Mouse (Mus musculus): ENCODE measurements around the gene Stat3.
A peak's percentile ranks its signal among the peaks of the same experiment; 100 is the strongest.

Gene Stat3

DNA sequence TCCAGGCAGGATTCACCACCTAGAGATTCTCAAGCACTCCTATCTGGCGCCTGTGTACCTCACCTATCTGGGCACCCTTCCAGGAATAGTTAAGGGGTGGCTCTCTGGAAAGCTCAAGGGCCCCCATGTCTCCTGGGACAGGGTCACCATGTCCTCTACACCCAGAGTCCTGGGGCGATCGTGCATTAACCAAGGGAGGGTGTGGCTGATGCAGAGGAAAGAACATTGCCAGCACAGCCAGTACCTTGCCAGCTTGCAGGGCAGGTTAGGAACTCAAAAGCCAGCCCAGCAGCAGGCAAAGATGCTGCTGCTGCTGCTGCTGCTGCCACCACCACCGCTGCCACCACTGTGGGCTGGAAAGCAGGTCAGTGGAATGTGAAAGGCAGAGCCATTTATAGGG lies 85.1 kb downstream of the Stat3 start:
- no peak for DNase-seq (ENCODE audit: low spot score)

DNA sequence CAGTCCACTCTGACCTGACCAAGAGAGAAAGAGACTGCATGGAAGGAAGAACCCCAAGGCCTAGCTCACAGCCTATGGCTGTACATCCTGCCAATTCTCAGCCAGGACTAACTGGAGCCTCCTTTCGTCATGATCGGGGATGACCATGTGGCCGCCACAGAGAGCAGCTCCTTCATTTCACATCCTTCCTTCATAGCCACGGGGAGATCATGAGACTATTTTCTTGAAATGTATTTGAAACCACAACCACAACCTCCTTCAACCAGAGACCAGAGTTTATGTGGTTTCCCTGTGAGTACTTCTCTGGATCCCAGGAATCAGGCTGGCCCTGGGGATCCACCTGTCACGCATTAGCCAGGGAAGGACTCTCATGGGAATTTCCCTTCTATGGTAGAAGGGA lies 86.3 kb downstream of the Stat3 start:
- DNase-seq (ENCODE audit: low spot score), result no peak

DNA sequence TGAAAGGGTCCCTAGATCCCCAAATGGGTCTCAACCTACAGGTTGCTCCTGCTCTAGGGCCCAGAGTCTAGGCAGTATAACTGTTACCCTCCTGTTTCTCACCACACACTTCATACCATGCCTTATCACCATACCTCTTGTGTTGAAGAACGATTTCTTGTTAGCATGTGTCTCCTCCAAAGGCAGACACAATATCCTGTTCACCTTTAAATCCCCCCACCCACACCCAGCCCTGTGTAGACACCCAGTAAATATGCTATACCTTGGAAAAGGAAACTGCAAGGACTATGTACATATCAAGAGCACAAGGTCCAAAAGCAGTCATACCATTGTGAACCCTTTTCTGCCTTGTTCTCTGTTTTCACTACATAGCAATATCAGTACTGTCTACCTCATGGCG lies 87.3 kb downstream of the Stat3 start:
- DNase-seq (ENCODE audit: low spot score), result no peak

DNA sequence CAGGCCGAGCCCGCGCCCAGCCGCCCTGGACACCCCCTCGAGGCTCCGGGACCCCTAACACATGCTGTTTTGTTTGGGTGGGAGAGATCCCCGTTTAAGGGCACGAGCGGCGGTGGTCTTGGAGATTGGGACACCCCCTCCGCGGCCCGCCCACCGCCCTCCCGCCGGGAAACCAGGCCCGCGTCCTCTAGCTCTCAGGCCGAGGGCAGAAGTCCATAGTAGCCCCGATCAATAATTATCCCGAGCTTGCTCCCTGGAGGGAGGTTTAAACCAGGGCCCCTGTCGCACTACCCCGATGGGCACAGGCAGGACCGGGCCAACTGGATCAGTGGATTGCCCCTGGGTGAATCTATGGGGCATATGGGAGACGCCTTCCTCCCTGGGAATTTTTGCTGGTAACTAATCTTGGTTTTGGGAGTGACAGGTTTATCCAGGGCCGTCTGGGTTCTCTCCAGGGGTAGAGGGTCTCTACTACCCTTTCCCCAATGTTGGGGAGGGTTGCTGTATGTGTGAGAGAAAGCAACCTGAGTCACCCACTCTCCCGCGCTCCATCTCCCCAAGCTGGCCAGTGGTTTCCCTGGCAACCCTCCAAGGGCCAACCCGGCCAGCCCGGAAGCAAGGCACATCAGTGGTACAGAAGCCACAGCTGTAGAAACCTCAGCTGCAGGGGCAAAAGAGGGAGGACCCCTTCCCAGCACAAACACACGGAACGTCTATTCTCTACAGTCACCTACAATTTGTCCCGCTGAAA lies 88.4 kb downstream of the Stat3 start:
- peak; percentile 49 for DNase-seq (ENCODE audit: low spot score)

DNA sequence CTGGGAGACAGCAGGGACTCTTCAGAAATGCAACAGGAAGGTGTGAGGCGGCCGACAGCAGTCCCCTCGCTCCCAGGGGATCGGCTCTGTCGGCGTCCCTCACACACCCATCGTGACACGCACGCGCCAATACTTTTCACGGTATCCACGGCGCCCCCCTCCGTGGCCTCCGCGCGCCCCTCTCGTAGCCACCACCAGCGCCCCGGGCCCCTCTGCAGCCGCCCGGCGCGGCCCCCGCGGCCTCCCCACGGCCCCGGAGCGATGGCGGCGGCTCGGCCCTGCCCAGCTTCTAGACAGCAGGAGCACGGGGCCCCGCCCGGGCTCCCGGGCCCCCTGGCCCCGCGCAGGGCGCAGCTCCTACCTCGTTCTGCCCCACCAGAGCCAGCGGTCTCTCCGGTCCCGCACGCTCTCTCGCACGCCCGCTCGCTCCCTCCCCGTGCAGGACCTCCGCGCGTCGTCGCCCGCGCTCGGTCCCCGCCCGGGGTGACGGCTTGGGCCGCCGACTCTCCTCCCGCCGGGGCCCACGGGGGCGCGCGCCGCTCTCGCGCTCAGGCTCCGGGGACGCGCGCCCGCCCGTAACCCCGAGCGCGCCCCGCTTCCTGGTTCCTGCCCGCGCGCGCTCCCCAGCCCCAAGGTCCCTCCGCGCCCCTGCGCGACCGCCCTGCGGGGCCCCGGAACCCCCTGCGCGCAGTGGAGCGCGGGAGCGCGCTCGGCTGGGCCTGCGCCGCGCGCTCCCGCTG lies 89.1 kb downstream of the Stat3 start, which contains the start of gene Stat5b:
TSS of gene Stat5b (minus strand) at position 687 of the 740 bp plus-strand sequence.
- DNase-seq (ENCODE audit: low spot score), result peak; percentile 59

DNA sequence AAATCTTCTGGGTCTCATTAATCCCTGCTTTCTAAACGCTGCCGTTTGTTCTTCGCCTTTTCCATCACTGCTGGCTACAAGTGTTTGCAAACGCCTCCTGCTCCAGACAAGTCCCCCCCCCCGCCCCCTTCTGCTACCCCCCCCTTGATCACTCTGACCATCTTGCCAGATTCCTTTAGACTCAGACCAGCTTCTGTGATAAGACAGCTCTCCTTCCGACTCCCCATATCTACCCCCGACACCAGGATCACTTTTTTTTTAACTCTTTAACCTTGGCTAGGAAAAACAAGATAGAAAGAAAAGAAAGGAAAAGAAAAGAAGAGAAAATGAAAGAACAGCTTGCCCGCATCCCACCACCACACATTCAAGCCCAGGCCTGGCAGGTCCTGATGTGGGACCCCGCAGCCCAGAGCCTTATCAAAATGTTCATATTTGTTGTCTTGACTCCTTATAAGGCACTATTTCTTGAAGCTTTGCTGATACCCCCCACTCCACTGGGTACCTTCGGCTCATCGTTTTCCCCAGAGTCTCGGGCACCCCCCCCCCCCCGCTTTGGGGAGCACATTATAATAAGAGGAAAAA lies 89.8 kb downstream of the Stat3 start:
- no peak for DNase-seq (ENCODE audit: low spot score)

DNA sequence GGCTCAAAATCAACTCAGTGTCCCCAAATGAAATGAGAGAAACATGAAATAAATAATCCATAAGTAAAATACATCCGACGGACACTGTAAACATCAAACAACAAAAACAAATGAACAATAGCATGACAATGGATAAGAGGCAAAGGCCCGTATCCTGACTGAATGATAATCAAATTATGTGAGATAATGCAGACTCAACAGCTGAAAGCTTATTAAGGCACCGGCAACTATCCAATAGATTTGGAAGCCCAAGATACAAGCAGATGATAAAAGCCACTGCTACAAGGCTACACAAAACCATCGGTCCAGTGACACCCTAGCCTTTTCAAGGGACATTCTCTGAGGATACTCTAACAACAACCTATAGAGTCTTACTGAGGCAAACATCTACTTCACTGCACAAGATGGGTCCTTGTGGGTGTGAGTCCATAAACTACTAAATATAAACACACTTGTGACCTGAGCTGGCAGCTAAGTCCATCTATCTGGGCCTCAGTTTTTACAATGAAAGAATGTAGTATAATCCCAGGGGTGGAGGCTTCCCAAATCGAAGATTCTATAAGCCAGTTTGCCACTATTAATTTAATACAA lies 90.5 kb downstream of the Stat3 start:
- DNase-seq (ENCODE audit: low spot score), result no peak

DNA sequence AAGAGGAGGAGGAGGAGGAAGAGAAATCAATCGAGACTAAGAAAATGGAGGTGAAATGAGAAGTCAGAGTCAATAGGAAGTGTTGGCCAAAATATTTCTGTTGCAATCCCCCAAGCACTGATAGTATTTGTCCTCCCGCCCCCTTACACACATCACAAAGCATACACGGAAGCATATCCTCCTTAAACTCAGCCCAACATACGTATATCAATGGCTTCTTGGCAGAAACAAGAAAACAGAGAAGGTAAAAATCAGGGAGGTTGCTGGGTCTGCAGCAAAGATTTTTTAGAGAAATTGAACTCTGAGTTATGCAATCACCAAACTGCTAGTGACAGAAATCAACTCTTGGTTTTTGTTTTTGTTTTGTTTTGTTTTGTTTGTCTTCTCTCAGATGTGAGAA lies 91.3 kb downstream of the Stat3 start:
- no peak for DNase-seq (ENCODE audit: low spot score)

DNA sequence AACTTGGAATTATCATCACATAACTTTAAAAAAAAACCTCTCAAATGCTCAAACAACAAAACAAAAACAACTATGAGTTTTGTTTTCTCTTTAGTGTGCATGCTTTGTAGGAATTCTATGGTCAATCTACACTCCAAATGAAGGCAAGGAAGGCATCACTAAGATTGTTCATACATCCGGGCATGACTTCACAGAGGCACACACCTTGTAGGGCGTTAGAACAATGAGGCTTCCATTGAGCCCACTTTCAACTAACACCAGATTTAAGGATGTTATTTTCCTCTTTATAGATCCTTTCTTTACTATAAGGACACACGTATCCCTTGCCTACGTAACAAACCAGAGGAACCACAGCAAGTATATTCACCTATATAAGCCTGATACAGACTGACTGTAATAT lies 91.8 kb downstream of the Stat3 start:
- DNase-seq (ENCODE audit: low spot score), result no peak

DNA sequence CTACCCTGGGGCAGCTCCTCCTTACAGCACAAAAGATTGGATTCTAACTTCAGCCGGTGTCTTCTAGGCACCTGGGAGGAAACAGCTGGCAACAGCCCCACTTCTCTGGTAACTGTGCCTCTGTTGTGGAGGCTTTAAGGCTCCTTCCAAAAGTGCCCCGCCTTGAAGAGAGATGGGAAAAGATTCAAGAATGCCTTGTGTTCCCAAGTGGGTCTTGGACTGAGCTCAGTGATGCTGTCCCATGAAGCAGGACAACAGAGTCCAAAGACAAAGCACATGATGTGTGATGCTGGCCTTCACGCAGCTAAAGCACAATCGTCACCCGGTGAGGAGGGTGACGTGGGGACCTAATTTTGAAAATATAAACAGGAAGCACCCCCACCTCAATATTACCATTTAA lies 93.5 kb downstream of the Stat3 start:
- no peak for DNase-seq (ENCODE audit: low spot score)

DNA sequence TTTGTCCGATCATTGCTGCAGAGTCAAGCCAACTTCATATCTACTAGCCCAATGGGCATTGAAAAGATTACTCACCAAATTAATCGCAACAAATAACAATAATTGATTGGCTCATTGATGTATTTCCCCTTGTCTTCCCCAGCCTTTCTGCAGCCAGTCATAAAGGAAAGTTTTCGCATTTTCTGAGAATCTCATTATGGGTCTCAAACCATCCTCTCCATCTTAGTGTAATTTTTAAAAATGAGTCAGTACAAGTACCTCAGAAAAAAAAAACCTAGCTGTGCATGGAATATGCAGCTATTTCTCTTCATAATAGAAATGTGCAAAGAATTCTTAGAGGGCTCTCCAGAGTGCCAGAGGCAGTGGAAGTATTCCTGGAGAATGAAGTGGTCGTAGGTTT lies 95.2 kb downstream of the Stat3 start:
- DNase-seq (ENCODE audit: low spot score), result no peak

DNA sequence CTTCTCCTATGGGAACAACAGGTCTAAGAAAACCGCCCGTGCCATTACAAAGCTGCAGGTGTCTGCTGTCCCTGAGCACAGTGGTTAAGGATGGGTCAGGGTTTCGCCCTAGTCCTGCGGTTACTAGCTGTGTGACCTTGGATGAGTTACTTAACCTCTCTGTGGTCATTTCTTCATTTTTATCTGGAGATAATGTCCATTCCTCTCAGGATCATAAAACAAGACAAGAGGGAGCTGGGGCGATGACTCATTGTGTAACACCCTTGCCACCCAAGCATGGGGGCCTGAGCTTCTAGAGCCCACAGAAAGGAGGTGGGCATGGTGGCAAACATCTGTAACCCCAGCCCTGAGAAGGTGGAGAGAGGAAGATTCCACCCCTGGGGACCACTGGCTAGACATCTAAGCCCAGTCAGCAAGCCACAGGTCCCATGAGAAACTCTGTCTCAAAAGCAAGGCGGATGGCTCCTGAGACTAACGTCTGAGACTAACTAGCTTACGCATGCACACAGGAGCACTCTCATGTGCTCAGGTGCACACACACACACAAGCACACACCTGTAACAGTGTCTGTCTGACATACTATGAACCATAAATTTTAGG lies 96.2 kb downstream of the Stat3 start:
- no peak for DNase-seq (ENCODE audit: low spot score)

DNA sequence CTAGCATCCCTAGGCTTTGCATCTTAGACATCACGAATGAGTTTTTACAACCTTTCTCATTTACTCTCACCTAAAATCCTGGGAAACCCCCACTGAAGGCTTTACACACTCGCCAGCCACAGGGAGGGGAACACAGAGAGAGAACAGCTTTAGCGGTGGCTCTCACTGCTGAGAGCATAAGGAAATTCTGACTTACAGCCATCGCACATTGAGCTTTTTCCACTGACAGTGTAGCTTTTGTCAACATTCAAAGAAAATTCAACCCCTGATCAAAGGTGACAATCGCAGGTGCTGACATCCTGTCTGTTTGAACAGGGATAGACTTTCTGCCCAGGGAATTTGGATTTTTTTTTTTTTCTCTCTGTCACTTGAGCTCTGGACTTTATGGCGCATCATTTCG lies 97.3 kb downstream of the Stat3 start:
- DNase-seq (ENCODE audit: low spot score), result no peak

DNA sequence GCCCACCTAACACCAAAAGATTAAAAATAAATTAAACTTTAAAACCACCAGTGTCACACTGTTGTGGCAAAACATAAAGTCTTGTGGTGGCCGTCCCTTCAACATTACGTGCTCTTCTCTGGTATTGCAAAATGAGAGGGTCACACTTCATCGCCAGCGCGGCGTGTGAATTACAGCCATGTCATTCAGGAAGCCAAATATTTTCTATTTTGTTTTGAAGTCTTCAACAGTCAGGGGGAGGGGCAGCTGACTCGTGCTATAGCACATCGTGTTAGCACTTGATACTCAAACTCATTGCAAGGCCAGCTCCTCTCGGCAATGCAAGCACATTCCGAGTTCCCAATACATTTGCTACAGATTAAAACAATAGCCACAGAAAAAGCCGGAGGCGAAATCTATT lies 98.5 kb downstream of the Stat3 start:
- no peak for DNase-seq (ENCODE audit: low spot score)

DNA sequence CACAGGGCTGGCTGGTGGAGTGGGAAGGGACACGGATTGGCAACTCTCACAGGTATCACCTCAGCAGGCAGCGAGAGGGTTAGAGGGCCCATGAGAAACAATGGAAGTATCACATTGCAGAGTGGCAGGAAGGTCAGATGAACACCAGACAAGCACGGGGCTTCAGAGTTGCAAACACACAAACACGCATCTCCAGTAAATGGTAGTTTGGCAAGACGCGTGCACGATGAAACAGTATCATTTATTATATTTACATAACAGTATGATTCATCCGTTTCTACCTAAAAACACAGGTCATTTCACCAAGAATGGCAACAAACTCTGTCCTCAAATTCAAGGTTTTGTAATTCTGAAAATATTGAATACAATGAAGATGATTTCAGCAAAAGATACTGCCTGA lies 99.8 kb downstream of the Stat3 start:
- DNase-seq (ENCODE audit: low spot score), result no peak

DNA sequence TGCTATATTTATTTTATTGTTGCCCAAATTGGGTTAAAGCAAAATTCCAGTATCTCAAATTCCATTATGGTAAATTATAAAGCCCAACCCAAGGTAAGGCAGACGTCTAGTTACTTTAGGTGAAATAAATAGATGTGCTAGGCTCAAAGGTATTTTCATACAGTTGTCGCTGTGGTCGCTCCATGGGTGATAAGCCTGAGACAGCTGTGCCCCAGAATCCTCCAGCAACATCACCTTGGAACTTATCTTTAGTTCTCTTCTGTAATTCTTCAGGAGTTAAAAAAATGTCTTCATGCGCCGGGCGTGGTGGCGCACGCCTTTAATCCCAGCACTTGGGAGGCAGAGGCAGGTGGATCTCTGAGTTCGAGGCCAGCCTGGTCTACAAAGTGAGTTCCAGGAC lies 100.4 kb downstream of the Stat3 start:
- no peak for DNase-seq (ENCODE audit: low spot score)

DNA sequence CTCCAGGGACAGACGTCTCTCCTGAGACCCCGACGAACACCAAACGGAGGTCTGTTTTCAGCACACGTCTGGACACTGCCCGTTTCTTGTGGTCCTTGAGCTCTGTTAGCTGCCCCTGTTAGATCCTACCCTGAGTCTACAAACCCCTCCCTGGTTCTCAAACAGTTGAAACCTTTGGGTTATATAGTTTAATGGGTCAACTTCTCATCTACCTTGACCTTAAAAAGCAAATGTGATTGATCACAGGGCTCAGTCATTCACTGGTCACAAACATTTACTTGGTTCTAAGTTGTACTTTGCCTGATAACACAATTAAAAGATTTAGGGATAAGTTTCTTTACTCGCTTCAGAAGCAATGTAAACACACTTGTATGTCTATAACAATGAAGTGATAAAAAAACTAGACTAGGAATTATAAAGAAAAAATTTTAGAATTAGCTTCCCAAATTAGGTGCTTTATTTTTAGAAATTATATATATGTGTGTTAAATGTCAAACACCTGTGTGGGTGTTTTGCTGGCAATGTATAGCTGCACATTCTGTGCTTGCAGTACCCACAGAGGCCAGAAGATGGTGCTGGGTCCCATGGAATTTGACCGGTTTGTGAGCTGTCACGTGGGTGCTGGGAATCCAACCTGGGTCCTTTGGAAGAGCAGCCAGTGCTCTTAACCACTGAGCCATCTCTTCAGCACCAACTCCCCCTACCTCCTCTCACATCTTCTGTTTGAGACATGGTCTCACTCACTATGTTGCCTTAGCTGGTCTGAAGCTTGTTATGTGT lies 102.2 kb downstream of the Stat3 start:
- no peak for DNase-seq (ENCODE audit: low spot score)

Data from ovary, postnatal 10 days (tissue).